Mouse (Mus musculus) brain, embryonic 14.5 days (tissue): Measurements from ENCODE around the gene A030005L19Rik. TPM values are rescaled to one million over a fixed set of nuclear protein-coding genes. Genes with fewer than 3 reads are reported as not detected.
"Not testable (repeated sequence)": the region's sequence is repeated elsewhere in the genome, so short reads cannot be mapped to it uniquely, and the experiment has no call there.

Source experiments
- DNase-seq: peaks from one replicate; pipeline ENCODE4 v3.0.0-alpha.2; 2011; ENCODE audit warnings: low read depth
- CTCF ChIP-seq: fragments of 200-500 bp; IDR thresholded peaks from 2 replicates; pipeline ENCODE4 v1.5.1; 2012; ENCODE audit warnings: inconsistent platforms, mild to moderate bottlenecking, moderate library complexity, borderline replicate concordance; ENCODE audit not compliant: insufficient read depth, insufficient read length; ENCODE audit errors: extremely low read depth
- POLR2A ChIP-seq: fragments of 200-500 bp; IDR thresholded peaks from 2 replicates; pipeline ENCODE4 v1.6.1; 2012; ENCODE audit warnings: mild to moderate bottlenecking, inconsistent platforms, borderline replicate concordance; ENCODE audit not compliant: poor library complexity, insufficient read depth, insufficient read length, severe bottlenecking; ENCODE audit errors: extremely low read depth
- polyA plus RNA-seq: library from polyadenylated mRNA; depleted of rRNA; stranded (reverse); fragments of >200 nt; gene quantifications from 2 replicates; pipeline ENCODE4 v1.2.3, GENCODE M21; 2012; rRNA removed

The A030005L19Rik gene
- polyA plus RNA-seq, 1 experiment: 3.0 TPM

- DNase-seq: no peak
- TF ChIP-seq POLR2A (no peak), CTCF (no peak)
Observed at GRCm38 (mm10) chr1:82948601-82949000, 35.5 kb downstream of the A030005L19Rik start.

- not testable (repeated sequence) for DNase-seq
Observed at GRCm38 (mm10) chr1:82955913-82956312, 42.8 kb downstream of the A030005L19Rik start, which contains the start of gene Gm7544. Gm7544 (minus strand) TSS chr1:82956013.

GRCm38 (mm10) chr1:82959870-82960385 is 46.8 kb downstream of the A030005L19Rik start, which contains the start of gene Gm47955:
Gm47955 (plus strand) TSS chr1:82960286.
- DNase-seq: no peak
- TF ChIP-seq CTCF (no peak), POLR2A (no peak)

Other genes starting within 250 kb of the A030005L19Rik start
- 299 and 302 TPM in 2 replicates for gene Mff, start 188.4 kb upstream of the A030005L19Rik start, polyA plus RNA-seq
- gene Tm4sf20, start 144.9 kb upstream of the A030005L19Rik start, polyA plus RNA-seq: not detected in 2 replicates
- gene Gm47791, start 142.1 kb upstream of the A030005L19Rik start, polyA plus RNA-seq: not detected in 2 replicates
- gene Agfg1, start 73.8 kb upstream of the A030005L19Rik start, polyA plus RNA-seq: 52.6 and 55.4 TPM in 2 replicates
- 0.24 TPM in 1 of 2 replicates, not detected in the other for gene A030014E15Rik, start 11.6 kb downstream of the A030005L19Rik start, polyA plus RNA-seq
- not detected in 2 replicates for gene Gm6217, start 18.1 kb downstream of the A030005L19Rik start, polyA plus RNA-seq
- gene A030003K21Rik, start 30.1 kb downstream of the A030005L19Rik start, polyA plus RNA-seq: not detected in 2 replicates
- not detected in 2 replicates for gene Gm7544, start 42.7 kb downstream of the A030005L19Rik start, polyA plus RNA-seq
- not detected in 2 replicates for gene Gm47955, start 47.0 kb downstream of the A030005L19Rik start, polyA plus RNA-seq
- not detected in 2 replicates for gene Gm47959, start 87.2 kb downstream of the A030005L19Rik start, polyA plus RNA-seq
- gene Slc19a3, start 125.1 kb downstream of the A030005L19Rik start, polyA plus RNA-seq: 1.00 and 1.1 TPM in 2 replicates
- gene Krtap28-10, start 129.2 kb downstream of the A030005L19Rik start, polyA plus RNA-seq: not detected in 2 replicates
- not detected in 2 replicates for gene Gm47969, start 131.6 kb downstream of the A030005L19Rik start, polyA plus RNA-seq
- not detected in 2 replicates for gene A030005K14Rik, start 146.1 kb downstream of the A030005L19Rik start, polyA plus RNA-seq
- not detected in 2 replicates for gene Krtap28-13, start 147.6 kb downstream of the A030005L19Rik start, polyA plus RNA-seq
- gene Ccl20, start 203.4 kb downstream of the A030005L19Rik start, polyA plus RNA-seq: 0.11 TPM in 1 of 2 replicates, not detected in the other
- gene Daw1, start 246.4 kb downstream of the A030005L19Rik start, polyA plus RNA-seq: 2.3 and 2.8 TPM in 2 replicates